In genomic region chr4:46417491-46417890, GRCm38 (mm10) we compare ENCODE assay signal across 10 mouse cellular contexts. TPM values are rescaled to one million over a fixed set of nuclear protein-coding genes. Genes with fewer than 3 reads are reported as not detected.
DNase-seq lines count a peak whose midpoint lies in the region; ATAC-seq and TF ChIP-seq lines count a peak whose summit lies in the region.
"Had no signal": no experiment of that assay in that cellular context is flagged by ENCODE, and none has a peak within 500 bp of the region (broad histone marks: within the 10 kb centered on the region; RNA-seq: fewer than 3 reads in every experiment).

No protein-coding gene starts in this region.

- H3K4me2 ChIP-seq in kidney, embryonic 14.5 days (replicated peaks; ENCODE audit: low read depth, low read length): no peak overlapping the region
- H3K4me2 ChIP-seq in lung, postnatal 0 days (replicated peaks; ENCODE audit: low read depth, low read length): no peak overlapping the region
- H3K4me2 ChIP-seq: heart, embryonic 13.5 days; midbrain, embryonic 12.5 days had no signal

- no peak overlapping the region for H3K4me3 ChIP-seq in kidney, embryonic 14.5 days (ENCODE audit: low read length)
- H3K4me3 ChIP-seq in ES-E14 (ENCODE audit: insufficient read depth in 1 of 2, low read depth in 1 of 2, low read length in 2 of 2, poor library complexity in 1 of 2, severe bottlenecking in 1 of 2): no peak overlapping the region
- no peak overlapping the region for H3K4me3 ChIP-seq in lung, postnatal 0 days (ENCODE audit: low read depth, low read length)
- H3K4me3 ChIP-seq: heart, embryonic 13.5 days; midbrain, embryonic 12.5 days had no signal

- no peaks in the 10 kb centered on the region for H3K27me3 ChIP-seq in kidney, embryonic 14.5 days (ENCODE audit: control insufficient read depth, insufficient read depth, low read length)
- no peaks in the 10 kb centered on the region for H3K27me3 ChIP-seq in lung, postnatal 0 days (replicated peaks; ENCODE audit: insufficient read depth, low read length)
- H3K27me3 ChIP-seq: midbrain, embryonic 12.5 days had no signal

- intact Hi-C loops in left cerebral cortex, postnatal 36 days (cut with DNase I): no loop called here

- in situ Hi-C loops in ES-E14 (cut with MboI; ENCODE audit: low sequenced_read_pairs in 2 of 2, unreplicated experiment in 2 of 2): no loop called here

- H3K9ac ChIP-seq in kidney, embryonic 14.5 days (ENCODE audit: low read depth, low read length): no peak overlapping the region
- no peak overlapping the region for H3K9ac ChIP-seq in ES-E14 (ENCODE audit: insufficient read depth, low read depth, low read length, poor library complexity, severe bottlenecking)
- H3K9ac ChIP-seq in lung, postnatal 0 days (replicated peaks; ENCODE audit: low read depth): no peak overlapping the region
- H3K9ac ChIP-seq: heart, embryonic 13.5 days; midbrain, embryonic 12.5 days had no signal

- 69% methylated on average over 3 of the region's 3 CpGs for WGBS in kidney, embryonic 14.5 days
- WGBS in lung, postnatal 0 days: 53% methylated on average over 3 of the region's 3 CpGs

- TF ChIP-seq EP300 in lung, postnatal 0 days (IDR thresholded peaks at IDR 0.05): no peak

- peak; percentile 49 for TF ChIP-seq CTCF in lung, postnatal 0 days (IDR thresholded peaks at IDR 0.05)

- no peaks in the 10 kb centered on the region for H3K4me1 ChIP-seq in kidney, embryonic 14.5 days (ENCODE audit: control insufficient read depth, insufficient read depth, low read length)
- peaks cover 0 to 6% of the 10 kb centered on the region in 2 experiments; a peak in 1 of 4 replicates for H3K4me1 ChIP-seq in ES-E14 (ENCODE audit: control insufficient read depth in 2 of 2, insufficient read depth in 2 of 2, low read length in 2 of 2, poor library complexity in 1 of 2)
- no peaks in the 10 kb centered on the region for H3K4me1 ChIP-seq in lung, postnatal 0 days (ENCODE audit: insufficient read depth, low read depth, low read length)
- H3K4me1 ChIP-seq: heart, embryonic 13.5 days; midbrain, embryonic 12.5 days had no signal

- no peaks in the 10 kb centered on the region for H3K9me3 ChIP-seq in kidney, embryonic 14.5 days (ENCODE audit: control insufficient read depth, low read length)
- H3K9me3 ChIP-seq in ES-E14 (ENCODE audit: control insufficient read depth, insufficient read depth, low read depth, low read length): no peaks in the 10 kb centered on the region
- no peaks in the 10 kb centered on the region for H3K9me3 ChIP-seq in lung, postnatal 0 days (ENCODE audit: low read length)
- H3K9me3 ChIP-seq: heart, embryonic 13.5 days; midbrain, embryonic 12.5 days had no signal

- peak; percentile 23 for DNase-seq in kidney, adult 18-20 months
- DNase-seq in ES-E14 (ENCODE audit: low read depth, low spot score): peak; percentile 25
- DNase-seq in lung, postnatal 0 days (ENCODE audit: low spot score): peak; percentile 16
- no peak for DNase-seq in ovary, postnatal 14 days (ENCODE audit: low spot score)
- no peak for DNase-seq in left cerebral cortex, postnatal 36 days (ENCODE audit: low spot score in 2 of 2)
- DNase-seq in gastrocnemius, adult 18-20 months (ENCODE audit: low spot score): no peak

- no peak overlapping the region for H3K27ac ChIP-seq in kidney, embryonic 14.5 days (ENCODE audit: low read depth, low read length)
- no peak overlapping the region for H3K27ac ChIP-seq in ES-E14 (ENCODE audit: insufficient read depth, low read depth, low read length, poor library complexity, severe bottlenecking)
- no peak overlapping the region for H3K27ac ChIP-seq in lung, postnatal 0 days (ENCODE audit: low read length)
- H3K27ac ChIP-seq: heart, embryonic 13.5 days; midbrain, embryonic 12.5 days had no signal

- H3K36me3 ChIP-seq in kidney, embryonic 14.5 days (ENCODE audit: control insufficient read depth, insufficient read depth, low read length): no peaks in the 10 kb centered on the region
- no peaks in the 10 kb centered on the region for H3K36me3 ChIP-seq in ES-E14 (ENCODE audit: control insufficient read depth, insufficient read depth, low read length, poor library complexity, severe bottlenecking)
- no peaks in the 10 kb centered on the region for H3K36me3 ChIP-seq in lung, postnatal 0 days (ENCODE audit: insufficient read depth, low read length)
- H3K36me3 ChIP-seq: heart, embryonic 13.5 days; midbrain, embryonic 12.5 days had no signal

- ATAC-seq in kidney, embryonic 14.5 days (ENCODE audit: low FRiP score, low TSS enrichment): no peak
- peak; percentile 84 for ATAC-seq in granulocyte monocyte progenitor cell, adult 5-6 weeks (replicated peaks; ENCODE audit: poor library complexity, severe bottlenecking)
- ATAC-seq in lung, postnatal 0 days: peak; percentile 60

TF ChIP-seq in ES-E14, 5 proteins besides CTCF, POLR2A, EP300 and RAD21:
- TF ChIP-seq MAFK (IDR thresholded peaks at IDR 0.05; ENCODE audit: insufficient read depth, low read depth, low read length) (no peak), CHD2 (IDR thresholded peaks at IDR 0.05; ENCODE audit: low read depth, low read length) (no peak), HCFC1 (IDR thresholded peaks at IDR 0.05; ENCODE audit: borderline replicate concordance, insufficient read depth, low read length) (no peak), ZNF384 (IDR thresholded peaks at IDR 0.05; ENCODE audit: low read depth, low read length) (no peak), ZC3H11A (IDR thresholded peaks at IDR 0.05; ENCODE audit: borderline replicate concordance, low read depth, low read length) (no peak)

RNA-seq across cellular contexts. Expression of gene Hemgn, which starts 4.2 kb away (rescaled TPM):
- polyA plus RNA-seq in kidney, embryonic 14.5 days (2014; fragmentation: Nextera tagmentation; extraction: Ambion mirVana): 0.57 and 0.73 TPM in 2 replicates
- total RNA-seq in ES-E14 (2012; rRNA removed): not detected in 2 replicates
- total RNA-seq in granulocyte monocyte progenitor cell, adult 5-6 weeks (2014; fragmentation: Nextera tagmentation): 0.45 and 1.2 TPM in 2 replicates
- total RNA-seq in granulocyte monocyte progenitor cell, adult 5-6 weeks (2017): 2.2 and 3.0 TPM in 2 replicates
- 0.73 and 1.0 TPM in 2 replicates for polyA plus RNA-seq in lung, postnatal 0 days (2015; fragmentation: Nextera tagmentation; extraction: Ambion mirVana)
- total RNA-seq in left cerebral cortex, postnatal 36 days (2021): not detected
- total RNA-seq in gastrocnemius, adult 18-20 months (2021): not detected

RNA-seq across cellular contexts. Expression of gene Trmo, which starts 28.3 kb away (rescaled TPM):
- 10.8 and 13.2 TPM in 2 replicates for polyA plus RNA-seq in kidney, embryonic 14.5 days (2014; fragmentation: Nextera tagmentation; extraction: Ambion mirVana)
- 18.8 and 21.0 TPM in 2 replicates for total RNA-seq in ES-E14 (2012; rRNA removed)
- 11.1 and 13.3 TPM in 2 replicates for total RNA-seq in granulocyte monocyte progenitor cell, adult 5-6 weeks (2014; fragmentation: Nextera tagmentation)
- total RNA-seq in granulocyte monocyte progenitor cell, adult 5-6 weeks (2017): 11.8 and 12.7 TPM in 2 replicates
- polyA plus RNA-seq in lung, postnatal 0 days (2015; fragmentation: Nextera tagmentation; extraction: Ambion mirVana): 8.2 and 8.3 TPM in 2 replicates
- total RNA-seq in left cerebral cortex, postnatal 36 days (2021): 1 to 10 TPM; 3.6 to 4.9 TPM
- total RNA-seq in gastrocnemius, adult 18-20 months (2021): 1 to 10 TPM; 2.6 to 3.1 TPM

RNA-seq across cellular contexts. Expression of gene Anp32b, which starts 33.2 kb away (rescaled TPM):
- 378 and 408 TPM in 2 replicates for polyA plus RNA-seq in kidney, embryonic 14.5 days (2014; fragmentation: Nextera tagmentation; extraction: Ambion mirVana)
- 43.5 and 49.5 TPM in 2 replicates for total RNA-seq in ES-E14 (2012; rRNA removed)
- total RNA-seq in granulocyte monocyte progenitor cell, adult 5-6 weeks (2014; fragmentation: Nextera tagmentation): 672 and 724 TPM in 2 replicates
- total RNA-seq in granulocyte monocyte progenitor cell, adult 5-6 weeks (2017): 142 and 159 TPM in 2 replicates
- 81.3 and 91.0 TPM in 2 replicates for polyA plus RNA-seq in lung, postnatal 0 days (2015; fragmentation: Nextera tagmentation; extraction: Ambion mirVana)
- 10 to 100 TPM; 38.3 to 47.4 TPM for total RNA-seq in left cerebral cortex, postnatal 36 days (2021)
- total RNA-seq in gastrocnemius, adult 18-20 months (2021): 10 to 100 TPM; 63.2 to 66.2 TPM

Comparison
In these comparisons a context has a peak if more than half of its experiments do, and no peak if none do; other contexts are left out.
1. DNase-seq: peak in kidney, adult 18-20 months (single experiment), ES-E14 (single experiment) and lung, postnatal 0 days (single experiment); none in ovary, postnatal 14 days (single experiment), left cerebral cortex, postnatal 36 days (0 of 2) and gastrocnemius, adult 18-20 months (single experiment).